Mouse (Mus musculus) liver, embryonic 14.5 days (tissue): ENCODE measurements at regions not wholly inside any gene's neighbourhood (a gene's known extent, or its start where the extent isn't known, plus 50 kb on each side); places are given as distances from the start of the nearest gene placed in this dataset.
A peak's percentile ranks its signal among the peaks of the same experiment; 100 is the strongest.

Experiments used
- ATAC-seq: fragments of 200-750 bp; cut with Nextera tagmentation; 2 replicates; pipeline ENCODE4 v1.8.0; 2017; ENCODE audit warnings: moderate number of reproducible peaks, mild to moderate bottlenecking, moderate library complexity; ENCODE audit not compliant: insufficient read depth
- DNase-seq, 3 experiments: peaks; one replicate each; pipeline ENCODE4 v3.0.0-alpha.2; 2012 to 2013; ENCODE audit warnings: low read depth in 3 of 3, low spot score in 3 of 3
- H3K27ac ChIP-seq: fragments of 300-500 bp; sonication (generic); 2 replicates; pipeline ENCODE4 v1.5.1; 2014; ENCODE audit warnings: moderate library complexity, mild to moderate bottlenecking, control low read depth, inconsistent platforms
- H3K27me3 ChIP-seq: fragments of 300-500 bp; sonication (generic); 2 replicates; pipeline ENCODE4 v1.6.1; 2014; ENCODE audit warnings: mild to moderate bottlenecking, low read length, moderate library complexity; ENCODE audit not compliant: control insufficient read depth, insufficient read depth
- H3K36me3 ChIP-seq: fragments of 300-500 bp; sonication (generic); replicated peaks from 2 replicates; pipeline ENCODE4 v1.6.1; 2014; ENCODE audit warnings: low read depth; ENCODE audit not compliant: control insufficient read depth, insufficient read depth
- H3K4me1 ChIP-seq, 2 experiments: fragments of 200-500 bp in 1 of 2; fragments of 300-500 bp in 1 of 2; sonication (generic) in 1 of 2; replicated peaks; 2 replicates each; pipeline ENCODE4 v1.6.1; 2012 to 2014; ENCODE audit warnings: antibody characterized with exemption in 1 of 2, inconsistent platforms in 1 of 2, low read length in 1 of 2; ENCODE audit not compliant: control insufficient read depth in 2 of 2, insufficient read depth in 2 of 2
- H3K4me2 ChIP-seq: fragments of 300-500 bp; sonication (generic); 2 replicates; pipeline ENCODE4 v1.6.1; 2014; ENCODE audit warnings: low read depth, mild to moderate bottlenecking, control low read depth, moderate library complexity
- H3K4me3 ChIP-seq, 2 experiments: fragments of 200-500 bp in 1 of 2; fragments of 300-500 bp in 1 of 2; sonication (generic) in 1 of 2; 2 replicates each; pipeline ENCODE4 v1.5.1; 2012 to 2014; ENCODE audit warnings: low read depth in 2 of 2, low read length in 2 of 2, mild to moderate bottlenecking in 2 of 2, control low read depth in 1 of 2, inconsistent platforms in 1 of 2, moderate library complexity in 1 of 2; ENCODE audit not compliant: insufficient read depth in 1 of 2
- H3K9ac ChIP-seq: fragments of 300-500 bp; sonication (generic); replicated peaks from 2 replicates; pipeline ENCODE4 v1.6.1; 2014; ENCODE audit warnings: mild to moderate bottlenecking, control low read depth, moderate library complexity
- H3K9me3 ChIP-seq: fragments of 300-500 bp; sonication (generic); 2 replicates; pipeline ENCODE4 v1.6.1; 2016; ENCODE audit warnings: low read length, mixed read lengths; ENCODE audit not compliant: control insufficient read depth
- CTCF ChIP-seq: IDR thresholded peaks from 2 replicates; pipeline ENCODE4 v1.5.1; 2016; ENCODE audit warnings: antibody characterized with exemption, low read depth, control low read depth
- EP300 ChIP-seq: IDR thresholded peaks from 2 replicates; pipeline ENCODE4 v1.6.1; 2016; ENCODE audit warnings: antibody characterized with exemption, low read depth
- WGBS: fragments of 180-500 bp; shearing (Covaris S2); extraction: QIAGEN DNeasy Blood & Tissue Kit; methylation state at CpG from one replicate; pipeline ENCODE4 v1.1.7; 2014; ENCODE audit not compliant: insufficient replicate concordance; 5-methylcytosine and 5-hydroxymethylcytosine counted together

- H3K4me1 ChIP-seq = peaks cover 18 to 21% of the 10 kb centered on the region in 2 experiments
- H3K9me3 ChIP-seq = no peaks in the 10 kb centered on the region
- peak; percentile 85 for TF ChIP-seq CTCF
- no peak for TF ChIP-seq EP300
- no peak overlapping the region for H3K27ac ChIP-seq
- peak; percentile 43 to 63 (median 43) for DNase-seq
- no peak for ATAC-seq
- no peaks in the 10 kb centered on the region for H3K36me3 ChIP-seq
- no peaks in the 10 kb centered on the region for H3K27me3 ChIP-seq
- no peak overlapping the region for H3K4me2 ChIP-seq
- no peak overlapping the region for H3K4me3 ChIP-seq
- H3K9ac ChIP-seq = no peak overlapping the region
- WGBS = 75% methylated on average over 2 of the region's 2 CpGs
Measured at GRCm38 (mm10) chr13:93243076-93243475, 50.9 kb upstream of the Tent2 start.

GRCm38 (mm10) chr13:93248711-93249110 is 50.7 kb upstream of the Homer1 start:
- H3K36me3 ChIP-seq = no peaks in the 10 kb centered on the region
- WGBS = 57% methylated on average over 4 of the region's 4 CpGs
- no peaks in the 10 kb centered on the region for H3K9me3 ChIP-seq
- H3K27ac ChIP-seq = no peak overlapping the region
- no peaks in the 10 kb centered on the region for H3K27me3 ChIP-seq
- no peak overlapping the region for H3K4me3 ChIP-seq
- H3K4me1 ChIP-seq = no peaks in the 10 kb centered on the region
- no peak overlapping the region for H3K9ac ChIP-seq
- ATAC-seq = no peak
- TF ChIP-seq EP300 = no peak
- no peak for TF ChIP-seq CTCF
- DNase-seq = no peak
- H3K4me2 ChIP-seq = no peak overlapping the region
